Mouse (Mus musculus) lung, embryonic 15.5 days (tissue): ENCODE measurements at regions not wholly inside any gene's neighbourhood (a gene's known extent, or its start where the extent isn't known, plus 50 kb on each side); places are given as distances from the start of the nearest gene placed in this dataset.

Experiments used
- ATAC-seq: fragments of 200-750 bp; cut with Nextera tagmentation; 2 replicates; pipeline ENCODE4 v1.8.0; 2017; ENCODE audit warnings: moderate number of reproducible peaks, borderline replicate concordance; ENCODE audit not compliant: low FRiP score, low TSS enrichment; ENCODE audit errors: extremely low read depth
- H3K27ac ChIP-seq: fragments of 300-500 bp; sonication (generic); 2 replicates; pipeline ENCODE4 v1.5.1; 2015; ENCODE audit warnings: moderate library complexity, mild to moderate bottlenecking, inconsistent platforms
- H3K27me3 ChIP-seq: fragments of 300-500 bp; sonication (generic); 2 replicates; pipeline ENCODE4 v1.6.1; 2015; ENCODE audit warnings: inconsistent platforms
- H3K36me3 ChIP-seq: fragments of 300-500 bp; sonication (generic); 2 replicates; pipeline ENCODE4 v1.6.1; 2015; ENCODE audit warnings: inconsistent platforms
- H3K4me1 ChIP-seq: fragments of 300-500 bp; sonication (generic); 2 replicates; pipeline ENCODE4 v1.6.1; 2015; ENCODE audit warnings: inconsistent platforms
- H3K4me2 ChIP-seq: fragments of 300-500 bp; sonication (generic); 2 replicates; pipeline ENCODE4 v1.6.1; 2015; ENCODE audit warnings: inconsistent platforms, mild to moderate bottlenecking, moderate library complexity
- H3K4me3 ChIP-seq: fragments of 300-500 bp; sonication (generic); 2 replicates; pipeline ENCODE4 v1.5.1; 2015; ENCODE audit warnings: mild to moderate bottlenecking, inconsistent platforms
- H3K9ac ChIP-seq: fragments of 300-500 bp; sonication (generic); 2 replicates; pipeline ENCODE4 v1.6.1; 2015; ENCODE audit warnings: inconsistent platforms
- H3K9me3 ChIP-seq: fragments of 300-500 bp; sonication (generic); 2 replicates; pipeline ENCODE4 v1.6.1; 2016; ENCODE audit warnings: inconsistent platforms
- WGBS: fragments of 180-500 bp; shearing (Covaris S2); methylation state at CpG from one replicate; pipeline ENCODE4 v1.1.7; 2015; 5-methylcytosine and 5-hydroxymethylcytosine counted together

DNA sequence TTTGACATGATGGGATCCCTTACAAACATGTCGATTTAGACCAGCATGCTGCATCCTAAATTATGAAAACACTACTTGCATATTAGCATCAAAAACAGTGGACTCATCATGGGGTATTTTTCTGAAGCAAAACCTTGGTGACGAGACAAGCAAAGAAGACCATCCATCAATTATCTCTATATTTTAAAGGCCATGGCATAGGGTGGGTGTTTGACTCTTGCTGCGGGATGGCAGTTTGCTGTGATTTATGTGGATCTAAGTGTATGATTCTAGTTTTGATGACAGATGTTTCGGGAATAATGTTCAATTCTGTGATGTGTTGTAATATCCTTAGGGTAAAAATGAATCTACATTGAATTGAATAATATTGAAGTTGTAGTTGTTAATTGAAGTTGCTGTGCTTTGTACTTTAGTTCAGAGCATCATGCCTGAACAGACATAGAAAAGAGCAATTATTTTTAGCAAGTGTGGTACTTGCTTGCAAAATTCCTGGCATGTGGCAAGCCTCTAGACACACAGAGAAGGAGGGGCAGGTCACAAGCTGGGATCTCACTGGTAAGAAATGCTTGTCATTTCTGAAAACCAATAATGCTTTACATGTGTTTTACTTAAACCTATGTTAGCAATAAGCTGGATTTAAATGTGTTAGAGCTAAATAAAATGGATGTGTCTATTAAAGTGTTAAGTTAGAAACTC lies 608.3 kb downstream of the Hace1 start:
- 56% methylated on average over 4 of the region's 4 CpGs for WGBS
- H3K27me3 ChIP-seq, result no peaks in the 10 kb centered on the region
- no peak for ATAC-seq
- H3K27ac ChIP-seq, result no peak overlapping the region
- H3K9ac ChIP-seq, result no peak overlapping the region
- no peaks in the 10 kb centered on the region for H3K36me3 ChIP-seq
- no peaks in the 10 kb centered on the region for H3K9me3 ChIP-seq
- no peaks in the 10 kb centered on the region for H3K4me1 ChIP-seq
- H3K4me2 ChIP-seq, result no peak overlapping the region
- H3K4me3 ChIP-seq, result no peak overlapping the region

DNA sequence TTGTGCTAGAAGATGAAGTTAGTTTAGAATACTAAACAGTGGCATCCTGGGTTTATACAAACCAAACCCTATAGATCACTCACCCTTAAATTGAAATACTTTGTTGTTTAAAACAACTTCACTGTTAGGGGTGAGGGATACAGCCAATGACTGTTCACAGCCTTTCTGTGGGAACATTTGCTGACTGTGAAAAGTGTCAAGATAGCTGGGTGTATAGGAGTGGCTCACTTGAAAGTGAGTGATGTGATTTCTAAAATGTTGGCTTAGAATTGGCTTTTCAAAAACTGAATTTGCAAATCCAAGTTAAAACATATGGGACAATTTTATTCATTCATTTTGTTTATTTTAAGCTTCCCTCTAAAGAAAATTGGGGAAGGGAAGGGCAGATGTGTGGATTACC lies 616.5 kb downstream of the Hace1 start:
- H3K4me2 ChIP-seq, result no peak overlapping the region
- H3K27me3 ChIP-seq, result no peaks in the 10 kb centered on the region
- no peaks in the 10 kb centered on the region for H3K36me3 ChIP-seq
- no peak overlapping the region for H3K4me3 ChIP-seq
- ATAC-seq, result no peak
- H3K4me1 ChIP-seq, result no peaks in the 10 kb centered on the region
- no peaks in the 10 kb centered on the region for H3K9me3 ChIP-seq
- H3K9ac ChIP-seq, result no peak overlapping the region
- no peak overlapping the region for H3K27ac ChIP-seq

DNA sequence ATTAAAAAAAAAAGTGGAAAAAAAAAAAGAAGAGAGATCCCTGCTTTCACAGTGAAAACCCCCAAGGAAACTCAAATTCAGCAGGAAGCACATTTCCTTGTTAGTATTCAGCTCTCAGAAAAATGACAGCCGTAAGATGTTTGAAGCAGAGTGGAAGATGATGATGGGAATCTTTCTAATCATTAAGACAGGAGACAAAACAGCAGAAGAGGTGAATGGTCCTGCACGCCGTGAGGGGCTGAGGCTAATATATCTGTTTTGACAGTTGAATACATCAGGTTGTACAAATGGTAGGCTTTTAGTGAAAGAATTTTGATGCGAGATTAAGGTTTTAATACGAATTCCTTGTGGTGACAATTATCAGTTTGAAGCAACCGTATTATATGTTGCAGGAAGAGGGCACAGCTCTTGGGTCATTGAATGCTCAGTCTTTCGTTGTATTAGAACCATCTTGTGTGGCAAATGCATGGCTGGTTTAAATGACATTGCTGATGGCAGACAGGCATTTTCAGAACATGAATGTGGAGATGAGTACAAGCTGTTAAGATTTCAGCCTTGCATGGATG lies 649.3 kb downstream of the Hace1 start:
- Histone ChIP-seq H3K27ac (no peak overlapping the region), H3K4me1 (no peaks in the 10 kb centered on the region), H3K9ac (no peak overlapping the region), H3K4me3 (no peak overlapping the region), H3K4me2 (no peak overlapping the region), H3K36me3 (no peaks in the 10 kb centered on the region), H3K27me3 (no peaks in the 10 kb centered on the region), H3K9me3 (no peaks in the 10 kb centered on the region)
- 48% methylated on average over 7 of the region's 7 CpGs for WGBS
- ATAC-seq, result no peak

DNA sequence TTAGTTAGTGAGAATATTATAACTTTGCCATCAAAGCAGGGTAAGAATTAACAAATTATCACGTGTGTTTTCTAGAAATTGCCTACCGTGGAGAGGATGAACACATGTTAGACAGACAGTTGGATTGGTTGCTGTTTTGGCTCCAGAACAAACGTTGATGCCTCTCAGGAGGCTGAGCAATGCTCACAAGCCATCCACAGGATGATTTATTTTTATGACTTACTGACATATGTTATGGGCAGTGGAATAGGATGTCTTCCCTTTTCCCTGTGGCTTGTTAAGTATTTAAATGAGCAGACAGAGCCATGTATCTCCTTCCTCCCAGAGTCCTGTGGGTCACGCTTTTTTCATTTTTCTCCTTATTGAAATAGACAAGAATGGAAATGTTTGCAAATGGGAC lies 652.0 kb downstream of the Hace1 start:
- ATAC-seq, result no peak
- no peak overlapping the region for H3K4me2 ChIP-seq
- no peak overlapping the region for H3K9ac ChIP-seq
- 57% methylated on average over 4 of the region's 4 CpGs for WGBS
- H3K4me3 ChIP-seq, result no peak overlapping the region
- no peaks in the 10 kb centered on the region for H3K36me3 ChIP-seq
- H3K4me1 ChIP-seq, result no peaks in the 10 kb centered on the region
- H3K9me3 ChIP-seq, result no peaks in the 10 kb centered on the region
- no peak overlapping the region for H3K27ac ChIP-seq
- no peaks in the 10 kb centered on the region for H3K27me3 ChIP-seq

DNA sequence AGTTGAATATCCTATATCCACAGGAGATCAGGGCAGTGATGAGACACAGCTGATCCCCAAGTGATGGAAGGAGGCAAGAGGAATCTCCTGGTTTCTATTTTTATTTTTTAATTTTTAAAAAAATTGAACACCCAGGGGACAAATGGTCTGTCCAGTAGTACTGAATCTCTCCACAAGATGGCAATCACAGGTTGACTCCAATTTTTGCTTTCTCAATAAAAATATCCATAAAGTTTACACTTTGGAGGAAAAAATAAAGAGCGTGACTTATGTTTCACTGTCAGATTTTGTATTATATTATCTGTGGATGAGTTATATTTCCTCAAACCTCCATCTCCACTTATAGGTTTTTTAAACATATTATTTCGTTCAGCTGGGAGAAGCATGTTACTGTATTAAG lies 658.0 kb downstream of the Hace1 start:
- 27% methylated on average over 2 of the region's 2 CpGs for WGBS
- ATAC-seq, result no peak
- Histone ChIP-seq H3K4me3 (no peak overlapping the region), H3K4me1 (no peaks in the 10 kb centered on the region), H3K27ac (no peak overlapping the region), H3K27me3 (no peaks in the 10 kb centered on the region), H3K9ac (no peak overlapping the region), H3K36me3 (no peaks in the 10 kb centered on the region), H3K4me2 (no peak overlapping the region), H3K9me3 (no peaks in the 10 kb centered on the region)

DNA sequence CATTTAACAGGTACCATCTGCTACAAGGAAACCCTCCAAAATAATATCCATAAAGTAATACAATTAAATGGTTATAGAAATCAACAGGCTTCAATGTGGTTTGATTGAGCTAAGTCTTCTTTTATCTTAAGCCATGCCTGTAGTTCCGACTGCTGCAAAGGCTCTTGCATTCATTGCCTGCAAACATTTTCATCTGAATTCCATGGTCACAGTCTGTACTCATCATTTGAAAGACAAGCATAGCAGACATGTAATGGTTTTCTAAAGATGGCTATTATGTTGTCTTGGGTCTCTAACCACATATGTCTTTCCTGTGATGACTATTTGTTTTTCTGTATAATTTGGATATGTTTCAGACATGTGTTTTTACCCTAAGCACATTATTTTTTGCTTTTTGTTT lies 677.9 kb downstream of the Hace1 start:
- H3K4me3 ChIP-seq, result no peak overlapping the region
- WGBS, result 81% methylated on average over 1 of the region's 1 CpGs
- ATAC-seq, result no peak

DNA sequence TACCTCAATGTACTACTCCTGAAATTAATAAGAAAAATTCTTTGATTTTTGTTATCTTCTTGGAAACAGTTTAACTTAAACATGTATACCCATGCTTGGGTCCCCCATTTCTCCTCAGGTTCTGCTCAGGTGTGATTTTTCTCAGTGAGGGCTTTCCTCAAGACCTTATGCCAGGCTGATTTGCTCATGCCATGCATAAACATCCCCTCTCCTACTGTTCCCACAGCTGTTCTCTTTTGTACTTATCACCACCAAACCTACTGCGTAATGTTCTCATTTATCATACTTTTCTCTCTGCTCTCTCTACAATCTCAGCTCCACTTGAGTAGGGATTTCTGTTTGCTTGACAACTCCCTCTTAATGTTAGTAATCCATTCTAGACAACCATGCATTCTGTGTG lies 692.1 kb downstream of the Hace1 start:
- no peaks in the 10 kb centered on the region for H3K4me1 ChIP-seq
- H3K9ac ChIP-seq, result no peak overlapping the region
- no peaks in the 10 kb centered on the region for H3K27me3 ChIP-seq
- no peaks in the 10 kb centered on the region for H3K9me3 ChIP-seq
- H3K4me2 ChIP-seq, result no peak overlapping the region
- no peak for ATAC-seq
- no peak overlapping the region for H3K27ac ChIP-seq
- WGBS, result 76% methylated on average over 1 of the region's 1 CpGs
- H3K36me3 ChIP-seq, result no peaks in the 10 kb centered on the region
- H3K4me3 ChIP-seq, result no peak overlapping the region

More for the DNA sequence above, 677.9 kb downstream of the Hace1 start:
- Histone ChIP-seq H3K4me2 (no peak overlapping the region), H3K9ac (no peak overlapping the region), H3K9me3 (no peaks in the 10 kb centered on the region), H3K36me3 (no peaks in the 10 kb centered on the region), H3K27me3 (no peaks in the 10 kb centered on the region), H3K4me1 (no peaks in the 10 kb centered on the region), H3K27ac (no peak overlapping the region)

DNA sequence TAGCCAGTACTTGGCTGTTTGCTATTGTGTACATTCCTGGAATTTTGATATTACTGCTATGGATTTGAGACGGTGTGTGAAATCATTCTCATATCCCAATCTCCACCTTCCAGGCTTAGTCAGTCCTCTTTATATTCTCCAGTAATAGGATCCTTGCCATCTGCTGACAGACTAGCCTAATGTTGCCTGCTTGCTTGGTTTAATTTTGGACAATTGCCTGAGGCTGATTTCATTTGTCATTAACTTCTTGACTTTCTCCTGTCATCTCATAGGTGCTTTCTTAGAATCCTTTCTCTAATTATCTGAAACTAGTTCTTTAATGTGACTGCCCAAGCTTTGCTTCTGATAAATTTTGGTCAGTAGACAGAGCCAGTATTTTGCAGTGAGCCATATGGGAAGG lies 696.2 kb downstream of the Hace1 start:
- ATAC-seq, result no peak
- Histone ChIP-seq H3K36me3 (no peaks in the 10 kb centered on the region), H3K4me1 (no peaks in the 10 kb centered on the region), H3K9ac (no peak overlapping the region), H3K4me3 (no peak overlapping the region), H3K27me3 (no peaks in the 10 kb centered on the region), H3K9me3 (no peaks in the 10 kb centered on the region), H3K4me2 (no peak overlapping the region), H3K27ac (no peak overlapping the region)
- WGBS, result 58% methylated on average over 1 of the region's 1 CpGs

DNA sequence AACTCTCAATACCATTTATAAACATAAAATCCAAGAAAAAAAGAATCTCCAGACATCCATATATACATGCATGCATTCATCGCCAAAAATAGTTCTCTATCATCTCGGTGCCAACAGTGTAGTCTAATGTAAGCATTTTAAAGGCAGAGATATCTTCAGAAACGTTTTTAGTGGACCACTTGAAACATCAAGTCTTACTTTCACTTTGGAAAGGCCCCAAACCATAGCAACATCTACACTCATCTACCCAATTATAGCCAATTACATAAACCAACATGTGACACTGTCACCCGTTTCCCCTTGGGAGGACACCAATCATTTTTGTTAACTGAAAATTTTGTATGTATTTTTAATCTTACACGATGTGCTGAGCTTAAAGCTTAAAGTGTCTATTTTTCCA lies 716.7 kb downstream of the Hace1 start:
- H3K4me2 ChIP-seq, result no peak overlapping the region
- WGBS, result 46% methylated on average over 5 of the region's 5 CpGs
- no peak overlapping the region for H3K9ac ChIP-seq
- H3K4me1 ChIP-seq, result no peaks in the 10 kb centered on the region
- no peak overlapping the region for H3K27ac ChIP-seq
- no peak; the same call in 1 of the 2 replicates for ATAC-seq
- no peak overlapping the region for H3K4me3 ChIP-seq
- no peaks in the 10 kb centered on the region for H3K36me3 ChIP-seq
- H3K9me3 ChIP-seq, result no peaks in the 10 kb centered on the region
- H3K27me3 ChIP-seq, result no peaks in the 10 kb centered on the region

DNA sequence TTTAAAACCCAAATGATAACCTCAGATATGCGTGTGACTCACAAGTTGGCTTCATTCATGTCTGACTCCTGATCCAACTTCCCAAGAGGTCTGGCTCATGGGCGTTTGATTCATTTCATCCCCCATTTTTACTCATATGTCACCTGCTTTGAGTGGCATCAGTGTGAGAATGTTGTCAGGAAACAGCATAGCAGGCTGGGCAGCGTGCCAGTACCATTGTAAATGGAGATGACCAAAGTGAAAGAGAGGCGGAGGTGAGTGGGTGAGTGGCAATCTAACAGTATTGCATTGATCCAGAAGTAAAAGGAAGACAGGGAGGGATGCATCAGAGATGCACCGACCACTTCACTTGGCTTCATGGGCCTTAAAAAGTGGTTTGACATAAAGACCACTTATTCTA lies 720.7 kb downstream of the Hace1 start:
- H3K27me3 ChIP-seq, result no peaks in the 10 kb centered on the region
- H3K9me3 ChIP-seq, result no peaks in the 10 kb centered on the region
- H3K36me3 ChIP-seq, result no peaks in the 10 kb centered on the region
- ATAC-seq, result no peak
- no peak overlapping the region for H3K9ac ChIP-seq
- WGBS, result 61% methylated on average over 5 of the region's 5 CpGs
- H3K4me2 ChIP-seq, result no peak overlapping the region
- no peak overlapping the region for H3K4me3 ChIP-seq
- H3K4me1 ChIP-seq, result no peaks in the 10 kb centered on the region
- H3K27ac ChIP-seq, result no peak overlapping the region

DNA sequence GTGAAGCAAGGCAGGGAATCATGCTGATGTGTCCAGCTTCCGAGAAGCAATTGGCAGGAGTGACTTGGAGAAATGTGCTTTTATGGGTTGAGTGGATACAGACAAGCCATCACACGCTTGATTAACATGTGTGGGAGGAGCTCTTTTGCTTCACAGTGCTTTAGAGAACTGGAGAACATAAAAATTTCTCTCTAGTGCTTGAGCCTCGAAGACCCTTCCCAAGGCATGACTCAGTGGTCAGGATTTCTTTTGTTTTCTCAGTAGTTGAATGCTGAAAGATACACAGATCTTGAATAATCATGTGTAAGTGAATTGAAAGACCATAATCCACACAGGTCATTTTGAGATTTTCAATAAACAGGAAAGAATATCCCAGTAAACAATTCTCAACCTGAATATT lies 721.9 kb downstream of the Hace1 start:
- no peak overlapping the region for H3K4me3 ChIP-seq
- H3K4me1 ChIP-seq, result no peaks in the 10 kb centered on the region
- no peaks in the 10 kb centered on the region for H3K36me3 ChIP-seq
- no peaks in the 10 kb centered on the region for H3K9me3 ChIP-seq
- no peak overlapping the region for H3K9ac ChIP-seq
- WGBS, result 63% methylated on average over 3 of the region's 3 CpGs
- ATAC-seq, result no peak
- no peaks in the 10 kb centered on the region for H3K27me3 ChIP-seq
- H3K27ac ChIP-seq, result no peak overlapping the region
- H3K4me2 ChIP-seq, result no peak overlapping the region

DNA sequence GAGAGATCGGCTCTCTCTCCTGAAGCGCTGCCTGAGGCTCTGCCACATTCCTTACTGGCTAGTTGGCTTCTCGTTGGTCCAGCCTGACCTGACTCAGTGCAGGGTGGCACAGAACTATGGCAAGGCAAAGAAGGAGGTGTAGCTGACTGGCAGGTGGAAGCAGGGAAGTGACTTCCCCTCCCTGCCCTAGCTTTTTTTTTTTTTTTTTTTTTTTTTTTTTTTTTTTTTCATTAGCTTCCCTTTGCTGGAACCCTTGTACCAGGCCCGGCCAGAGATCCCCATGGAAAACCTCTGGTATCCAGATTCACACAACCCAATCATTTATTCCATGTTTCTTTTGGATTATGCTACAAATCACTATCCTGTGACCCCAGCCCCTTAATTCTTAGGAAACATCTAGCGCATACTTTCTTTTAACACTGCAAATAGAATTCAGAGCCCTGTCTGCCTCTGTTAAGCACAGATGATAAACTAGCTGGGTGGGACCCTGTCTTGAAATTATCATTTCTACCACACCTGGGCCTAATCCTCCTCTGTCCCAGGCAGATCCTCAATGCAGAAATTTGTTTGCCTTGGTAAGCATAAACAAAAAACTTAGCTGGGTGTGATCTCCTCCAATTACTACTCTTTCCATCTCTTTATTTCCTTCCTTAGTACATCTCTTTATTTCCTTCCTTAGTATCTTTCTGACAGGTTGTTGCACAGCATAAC lies 742.9 kb downstream of the Hace1 start:
- Histone ChIP-seq H3K9ac (no peak overlapping the region), H3K27ac (no peak overlapping the region), H3K36me3 (no peaks in the 10 kb centered on the region), H3K4me3 (no peak overlapping the region), H3K4me2 (no peak overlapping the region), H3K27me3 (no peaks in the 10 kb centered on the region), H3K9me3 (no peaks in the 10 kb centered on the region), H3K4me1 (no peaks in the 10 kb centered on the region)
- WGBS, result 65% methylated on average over 5 of the region's 5 CpGs
- no peak for ATAC-seq
